Mouse (Mus musculus) forelimb bud, embryonic 11.5 days (tissue): ENCODE measurements at regions not wholly inside any gene's neighbourhood (a gene's known extent, or its start where the extent isn't known, plus 50 kb on each side); places are given as distances from the start of the nearest gene placed in this dataset.

ENCODE experiments used
- DNase-seq: peaks from one replicate; pipeline ENCODE4 v3.0.0-alpha.2; 2012; ENCODE audit warnings: low read depth, low spot score

- no peak for DNase-seq
Observed at GRCm38 (mm10) chrX:40174058-40174457, 310.7 kb upstream of the Cypt14 start.

- DNase-seq: peak; percentile 2
Observed at GRCm38 (mm10) chrX:40130382-40130781, 267.0 kb upstream of the Cypt14 start.
